In genomic region chr16:21293569-21293968, GRCm38 (mm10) we compare ENCODE assay signal across 11 mouse cellular contexts.
DNase-seq lines count a peak whose midpoint lies in the region; ATAC-seq and TF ChIP-seq lines count a peak whose summit lies in the region.
"Had no signal": no experiment of that assay in that cellular context is flagged by ENCODE, and none has a peak within 500 bp of the region (broad histone marks: within the 10 kb centered on the region; RNA-seq: fewer than 3 reads in every experiment).

No protein-coding gene starts in this region.

- DNase-seq in forebrain, postnatal 0 days = no peak
- no peak for DNase-seq in stomach, postnatal 0 days (ENCODE audit: low spot score)
- DNase-seq in spleen, postnatal 36 days (ENCODE audit: low spot score in 2 of 2) = no peak
- DNase-seq: cerebellum, postnatal 25 days had no signal

- H3K4me1 ChIP-seq in forebrain, embryonic 12.5 days = peaks cover 25% of the 10 kb centered on the region
- no peaks in the 10 kb centered on the region for H3K4me1 ChIP-seq in forebrain, postnatal 0 days (ENCODE audit: insufficient read depth)
- H3K4me1 ChIP-seq in stomach, embryonic 15.5 days = peaks cover 36% of the 10 kb centered on the region
- H3K4me1 ChIP-seq in stomach, postnatal 0 days (replicated peaks; ENCODE audit: control insufficient read depth, insufficient read depth) = peaks cover 11% of the 10 kb centered on the region
- H3K4me1 ChIP-seq in limb, embryonic 13.5 days = peaks cover 57% of the 10 kb centered on the region
- H3K4me1 ChIP-seq in liver, embryonic 12.5 days = peaks cover 11% of the 10 kb centered on the region; the same call in 1 of the 2 replicates

- no peak for TF ChIP-seq CTCF in forebrain, postnatal 0 days (IDR thresholded peaks at IDR 0.05; ENCODE audit: low read depth)
- TF ChIP-seq CTCF in stomach, postnatal 0 days (IDR thresholded peaks at IDR 0.05; ENCODE audit: low read depth) = no peak

- TF ChIP-seq EP300 in stomach, postnatal 0 days (optimal IDR thresholded peaks at IDR 0.05) = no peak

- peaks cover 15% of the 10 kb centered on the region; the same call in 1 of the 2 replicates for H3K27me3 ChIP-seq in forebrain, embryonic 12.5 days
- H3K27me3 ChIP-seq in forebrain, postnatal 0 days (ENCODE audit: insufficient read depth, low read length) = no peaks in the 10 kb centered on the region
- no peaks in the 10 kb centered on the region for H3K27me3 ChIP-seq in stomach, embryonic 15.5 days (replicated peaks)
- H3K27me3 ChIP-seq in stomach, postnatal 0 days (ENCODE audit: control insufficient read depth, insufficient read depth, low read length) = no peaks in the 10 kb centered on the region
- H3K27me3 ChIP-seq in limb, embryonic 13.5 days = no peaks in the 10 kb centered on the region; the same call in 1 of the 2 replicates
- peaks cover 27% of the 10 kb centered on the region; the same call in 1 of the 2 replicates for H3K27me3 ChIP-seq in liver, embryonic 12.5 days (replicated peaks)

- no peak for ATAC-seq in forebrain, embryonic 12.5 days (ENCODE audit: low FRiP score)
- ATAC-seq in forebrain, postnatal 0 days = no peak
- no peak for ATAC-seq in stomach, embryonic 15.5 days (ENCODE audit: insufficient read depth, low FRiP score, low read depth)
- ATAC-seq in stomach, postnatal 0 days (ENCODE audit: low FRiP score, low TSS enrichment) = no peak
- ATAC-seq in limb, embryonic 13.5 days (ENCODE audit: low FRiP score, low read depth) = peak; percentile 60
- ATAC-seq in liver, embryonic 12.5 days = no peak
- ATAC-seq in inflammation-experienced regulatory T-cells, adult 6 months = no peak
- ATAC-seq: activated CD4-positive, CD25-positive, alpha-beta regulatory T cell, adult 4 months; forebrain, embryonic 16.5 days had no signal

- 42% methylated on average over 3 of the region's 3 CpGs for WGBS in forebrain, embryonic 12.5 days
- whole genome bisulfite sequencing in forebrain, postnatal 0 days = 43% methylated on average over 3 of the region's 3 CpGs
- 51% methylated on average over 3 of the region's 3 CpGs for WGBS in stomach, embryonic 15.5 days
- WGBS in stomach, postnatal 0 days = 54% methylated on average over 3 of the region's 3 CpGs
- 21% methylated on average over 3 of the region's 3 CpGs for WGBS in limb, embryonic 13.5 days
- 35% methylated on average over 3 of the region's 3 CpGs for WGBS in liver, embryonic 12.5 days (ENCODE audit: insufficient replicate concordance)

- H3K27ac ChIP-seq in forebrain, embryonic 12.5 days = 0 out of 2 replicates have a peak overlapping the region, but pooled peaks have one; percentile 19
- H3K27ac ChIP-seq in forebrain, postnatal 0 days (ENCODE audit: low read depth, low read length) = no peak overlapping the region
- 0 out of 2 replicates have a peak overlapping the region, but pooled peaks have one; percentile 21 for H3K27ac ChIP-seq in stomach, embryonic 15.5 days
- H3K27ac ChIP-seq in stomach, postnatal 0 days (replicated peaks) = no peak overlapping the region
- peak overlapping the region; percentile 16; the same call in 1 of the 2 replicates for H3K27ac ChIP-seq in limb, embryonic 13.5 days
- H3K27ac ChIP-seq in liver, embryonic 12.5 days = no peak overlapping the region

- H3K36me3 ChIP-seq in forebrain, embryonic 12.5 days (replicated peaks) = no peaks in the 10 kb centered on the region
- H3K36me3 ChIP-seq in forebrain, postnatal 0 days (ENCODE audit: insufficient read depth) = no peaks in the 10 kb centered on the region
- H3K36me3 ChIP-seq in stomach, embryonic 15.5 days = no peaks in the 10 kb centered on the region
- no peaks in the 10 kb centered on the region for H3K36me3 ChIP-seq in stomach, postnatal 0 days (ENCODE audit: control insufficient read depth, insufficient read depth, low read length)
- no peaks in the 10 kb centered on the region for H3K36me3 ChIP-seq in limb, embryonic 13.5 days
- H3K36me3 ChIP-seq in liver, embryonic 12.5 days = no peaks in the 10 kb centered on the region

- no peak overlapping the region for H3K4me2 ChIP-seq in forebrain, embryonic 12.5 days
- no peak overlapping the region for H3K4me2 ChIP-seq in forebrain, postnatal 0 days (ENCODE audit: low read depth)
- no peak overlapping the region for H3K4me2 ChIP-seq in stomach, embryonic 15.5 days
- no peak overlapping the region for H3K4me2 ChIP-seq in stomach, postnatal 0 days (replicated peaks; ENCODE audit: low read depth)
- no peak overlapping the region for H3K4me2 ChIP-seq in limb, embryonic 13.5 days (replicated peaks)
- no peak overlapping the region for H3K4me2 ChIP-seq in liver, embryonic 12.5 days

- no peak overlapping the region for H3K4me3 ChIP-seq in forebrain, embryonic 12.5 days (replicated peaks)
- no peak overlapping the region for H3K4me3 ChIP-seq in forebrain, postnatal 0 days (ENCODE audit: low read depth, low read length)
- no peak overlapping the region for H3K4me3 ChIP-seq in stomach, embryonic 15.5 days (replicated peaks)
- H3K4me3 ChIP-seq in stomach, postnatal 0 days (ENCODE audit: low read depth, low read length) = no peak overlapping the region
- H3K4me3 ChIP-seq in limb, embryonic 13.5 days = no peak overlapping the region
- no peak overlapping the region for H3K4me3 ChIP-seq in liver, embryonic 12.5 days

- no peaks in the 10 kb centered on the region for H3K9me3 ChIP-seq in forebrain, embryonic 12.5 days
- no peaks in the 10 kb centered on the region for H3K9me3 ChIP-seq in forebrain, postnatal 0 days (ENCODE audit: low read length)
- H3K9me3 ChIP-seq in stomach, embryonic 15.5 days = no peaks in the 10 kb centered on the region
- no peaks in the 10 kb centered on the region for H3K9me3 ChIP-seq in stomach, postnatal 0 days (ENCODE audit: control insufficient read depth, low read length)
- peaks cover 7% of the 10 kb centered on the region; the same call in 1 of the 2 replicates for H3K9me3 ChIP-seq in limb, embryonic 13.5 days
- no peaks in the 10 kb centered on the region for H3K9me3 ChIP-seq in liver, embryonic 12.5 days (replicated peaks)

- H3K9ac ChIP-seq in forebrain, embryonic 12.5 days = no peak overlapping the region
- H3K9ac ChIP-seq in forebrain, postnatal 0 days = no peak overlapping the region
- no peak overlapping the region for H3K9ac ChIP-seq in stomach, embryonic 15.5 days
- no peak overlapping the region for H3K9ac ChIP-seq in stomach, postnatal 0 days (ENCODE audit: low read length)
- H3K9ac ChIP-seq in limb, embryonic 13.5 days = no peak overlapping the region
- H3K9ac ChIP-seq in liver, embryonic 12.5 days = no peak overlapping the region

Comparison
In these comparisons a context has a peak if more than half of its experiments do, and no peak if none do; other contexts are left out.
1. H3K27ac ChIP-seq: peak in forebrain, embryonic 12.5 days (single experiment), stomach, embryonic 15.5 days (single experiment) and limb, embryonic 13.5 days (single experiment); none in forebrain, postnatal 0 days (single experiment), stomach, postnatal 0 days (single experiment) and liver, embryonic 12.5 days (single experiment).